Mouse (Mus musculus): ENCODE data around the gene Golga2.

Golga2 gene

GRCm38 (mm10) chr2:32317791-32318417 lies 30.7 kb downstream of the Golga2 start:
- no peak for DNase-seq (ENCODE audit: low spot score in 2 of 2)

GRCm38 (mm10) chr2:32318709-32319585 lies 31.8 kb downstream of the Golga2 start:
- no peak for DNase-seq (ENCODE audit: low spot score in 2 of 2)

- no peak for DNase-seq (ENCODE audit: low spot score in 2 of 2)
Observed at GRCm38 (mm10) chr2:32319586-32320580, 32.7 kb downstream of the Golga2 start.

GRCm38 (mm10) chr2:32320721-32321120 lies 33.5 kb downstream of the Golga2 start:
- DNase-seq (ENCODE audit: low spot score in 2 of 2): no peak

GRCm38 (mm10) chr2:32321591-32322298 lies 34.6 kb downstream of the Golga2 start:
- no peak for DNase-seq (ENCODE audit: low spot score in 2 of 2)

GRCm38 (mm10) chr2:32322754-32323741 lies 35.9 kb downstream of the Golga2 start:
- no peak for DNase-seq (ENCODE audit: low spot score in 2 of 2)

GRCm38 (mm10) chr2:32324322-32324721 lies 37.1 kb downstream of the Golga2 start:
- DNase-seq (ENCODE audit: low spot score in 2 of 2): no peak

- no peak for DNase-seq (ENCODE audit: low spot score in 2 of 2)
Observed at GRCm38 (mm10) chr2:32325342-32325741, 38.2 kb downstream of the Golga2 start.

- DNase-seq (ENCODE audit: low spot score in 2 of 2): no peak
Observed at GRCm38 (mm10) chr2:32327200-32327599, 40.0 kb downstream of the Golga2 start.

GRCm38 (mm10) chr2:32328911-32329460 lies 41.8 kb downstream of the Golga2 start:
- no peak for DNase-seq (ENCODE audit: low spot score in 2 of 2)

GRCm38 (mm10) chr2:32329531-32329930 lies 42.3 kb downstream of the Golga2 start:
- no peak for DNase-seq (ENCODE audit: low spot score in 2 of 2)

- no peak for DNase-seq (ENCODE audit: low spot score in 2 of 2)
Observed at GRCm38 (mm10) chr2:32332159-32332558, 45.0 kb downstream of the Golga2 start.

- DNase-seq (ENCODE audit: low spot score in 2 of 2): no peak
Observed at GRCm38 (mm10) chr2:32335888-32336287, 48.7 kb downstream of the Golga2 start.

GRCm38 (mm10) chr2:32339912-32340642 lies 52.9 kb downstream of the Golga2 start:
- DNase-seq (ENCODE audit: low spot score in 2 of 2): no peak

- no peak for DNase-seq (ENCODE audit: low spot score in 2 of 2)
Observed at GRCm38 (mm10) chr2:32340836-32341633, 53.9 kb downstream of the Golga2 start.

- no peak for DNase-seq (ENCODE audit: low spot score in 2 of 2)
Observed at GRCm38 (mm10) chr2:32341634-32341939, 54.4 kb downstream of the Golga2 start.

- no peak for DNase-seq (ENCODE audit: low spot score in 2 of 2)
Observed at GRCm38 (mm10) chr2:32342039-32342438, 54.9 kb downstream of the Golga2 start.

Measured in spleen, postnatal 14 days (tissue).